Mouse (Mus musculus) gastrocnemius, adult 18-20 months (tissue): Measurements from ENCODE around the gene Spata16. TPM values are rescaled to one million over a fixed set of nuclear protein-coding genes. Genes with fewer than 3 reads are reported as not detected.
"Not testable (repeated sequence)": the region's sequence is repeated elsewhere in the genome, so short reads cannot be mapped to it uniquely, and the experiment has no call there.

Experiments used
- DNase-seq: peaks from one replicate; pipeline ENCODE4 v3.0.0; 2021; ENCODE audit warnings: low spot score
- long read RNA-seq, 2 experiments: library from polyadenylated mRNA; stranded (forward); transcript quantifications; one replicate each; pipeline ENCODE4 v2.0.0; 2021
- total RNA-seq, 2 experiments: library from RNA; stranded (reverse); gene quantifications; 2 replicates each; pipeline ENCODE4 v1.2.3; 2021

Spata16 gene
- total RNA-seq, result not detected
- long read RNA-seq, experiment 1, result 0 reads
- long read RNA-seq, experiment 2, result 0 reads

- no peak for DNase-seq
Measured at GRCm38 (mm10) chr3:26637402-26637801, at the start of gene Spata16. Gene Spata16 (plus strand): TSS chr3:26637620.

GRCm38 (mm10) chr3:26604861-26605260 is 32.6 kb upstream of the Spata16 start:
- DNase-seq, result no peak

GRCm38 (mm10) chr3:26608531-26608930 is 28.9 kb upstream of the Spata16 start:
- no peak for DNase-seq

- DNase-seq, result no peak
Measured at GRCm38 (mm10) chr3:26639214-26639613, 1.8 kb downstream of the Spata16 start.

- no peak for DNase-seq
Measured at GRCm38 (mm10) chr3:26639851-26640250, 2.4 kb downstream of the Spata16 start.

GRCm38 (mm10) chr3:26640321-26641075 is 3.1 kb downstream of the Spata16 start:
- no peak for DNase-seq

GRCm38 (mm10) chr3:26641351-26642249 is 4.2 kb downstream of the Spata16 start:
- no peak for DNase-seq

- DNase-seq, result no peak
Measured at GRCm38 (mm10) chr3:26644136-26644535, 6.7 kb downstream of the Spata16 start.

- no peak for DNase-seq
Measured at GRCm38 (mm10) chr3:26646834-26647233, 9.4 kb downstream of the Spata16 start.

GRCm38 (mm10) chr3:26685832-26686231 is 48.4 kb downstream of the Spata16 start:
- no peak for DNase-seq

GRCm38 (mm10) chr3:26709492-26709891 is 72.1 kb downstream of the Spata16 start:
- not testable (repeated sequence) for DNase-seq

- no peak for DNase-seq
Measured at GRCm38 (mm10) chr3:26727526-26727925, 90.1 kb downstream of the Spata16 start.

GRCm38 (mm10) chr3:26750492-26750891 is 113.1 kb downstream of the Spata16 start:
- no peak for DNase-seq

GRCm38 (mm10) chr3:26752441-26752840 is 115.0 kb downstream of the Spata16 start:
- no peak for DNase-seq

GRCm38 (mm10) chr3:26793334-26794101 is 156.1 kb downstream of the Spata16 start:
- no peak for DNase-seq

- DNase-seq, result no peak
Measured at GRCm38 (mm10) chr3:26795851-26796538, 158.6 kb downstream of the Spata16 start.

- no peak for DNase-seq
Measured at GRCm38 (mm10) chr3:26796954-26797353, 159.5 kb downstream of the Spata16 start.

GRCm38 (mm10) chr3:26814307-26814706 is 176.9 kb downstream of the Spata16 start:
- no peak for DNase-seq

GRCm38 (mm10) chr3:26815764-26816163 is 178.3 kb downstream of the Spata16 start:
- no peak for DNase-seq

GRCm38 (mm10) chr3:26819398-26819797 is 182.0 kb downstream of the Spata16 start:
- no peak for DNase-seq
